Mouse (Mus musculus): ENCODE results near the gene Satb1. TPM values are rescaled to one million over a fixed set of nuclear protein-coding genes. Genes with fewer than 3 reads are reported as not detected.

Gene Satb1
- polyA plus RNA-seq (2012; rRNA removed): 45.4 and 50.7 TPM in 2 replicates

GRCm38 (mm10) chr17:51832900-51833577 lies at the start of gene Satb1:
Gene Satb1, minus strand, starts transcription at chr17:51833290.

Measured in central nervous system, embryonic 14 days (tissue).